10 mouse cellular contexts compared by ENCODE assay signal in the genomic region with DNA sequence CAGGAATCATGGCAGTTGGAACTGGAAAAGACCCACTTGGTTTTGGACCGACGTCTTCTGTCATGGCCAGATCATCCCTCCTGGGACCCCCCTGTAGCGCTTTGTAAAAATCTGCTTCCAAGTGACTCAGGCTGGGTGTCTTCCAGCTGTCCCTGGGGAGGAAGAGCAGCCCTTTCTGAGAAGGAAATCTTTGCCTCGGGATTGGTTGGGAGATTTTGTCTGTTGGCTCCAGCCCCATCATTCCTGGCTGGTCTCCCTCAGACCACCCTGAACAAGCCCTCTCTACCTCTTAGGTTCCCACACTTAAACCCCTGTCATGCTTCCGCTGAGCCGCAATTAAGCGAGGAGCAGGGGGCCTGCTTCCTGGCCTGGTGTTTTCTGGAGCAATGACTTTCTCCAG.
DNase-seq lines count a peak whose midpoint lies in the region; ATAC-seq lines count a peak whose summit lies in the region.
"Had no signal": no experiment of that assay in that cellular context is flagged by ENCODE, and none has a peak within 500 bp of the region (broad histone marks: within the 10 kb centered on the region; RNA-seq: fewer than 3 reads in every experiment).

No protein-coding gene starts in this region.

- peak; percentile 39 for DNase-seq in lung, postnatal 10 days
- no peak for DNase-seq in lung, postnatal 25 days (ENCODE audit: low spot score)
- DNase-seq in heart, adult 18-20 months = peak; percentile 78 to 87
- peak; percentile 73 for DNase-seq in heart, postnatal 4 days
- DNase-seq in urinary bladder, adult 18-20 months (ENCODE audit: low spot score in 2 of 2) = no peak
- DNase-seq in layer of hippocampus, postnatal 36 days = no peak
- DNase-seq: adrenal gland, postnatal 14 days; spleen, adult 18-20 months had no signal

- no peaks in the 10 kb centered on the region for H3K9me3 ChIP-seq in stomach, embryonic 16.5 days (replicated peaks; ENCODE audit: control insufficient read depth, low read length)
- H3K9me3 ChIP-seq: liver, embryonic 15.5 days had no signal

- H3K27me3 ChIP-seq in stomach, embryonic 16.5 days (ENCODE audit: control insufficient read depth, insufficient read depth, low read length) = no peaks in the 10 kb centered on the region
- H3K27me3 ChIP-seq: liver, embryonic 15.5 days had no signal

- peak overlapping the region; percentile 73 for H3K27ac ChIP-seq in stomach, embryonic 16.5 days (ENCODE audit: low read length)
- H3K27ac ChIP-seq: liver, embryonic 15.5 days had no signal

- H3K36me3 ChIP-seq in stomach, embryonic 16.5 days (ENCODE audit: control insufficient read depth, insufficient read depth, low read length) = no peaks in the 10 kb centered on the region
- H3K36me3 ChIP-seq: liver, embryonic 15.5 days had no signal

- H3K4me3 ChIP-seq in stomach, embryonic 16.5 days (replicated peaks; ENCODE audit: low read length) = no peak overlapping the region
- H3K4me3 ChIP-seq: liver, embryonic 15.5 days had no signal

- WGBS in stomach, embryonic 16.5 days = 39% methylated on average over 7 of the region's 7 CpGs

- H3K9ac ChIP-seq in stomach, embryonic 16.5 days (ENCODE audit: low read length) = no peak overlapping the region
- H3K9ac ChIP-seq: liver, embryonic 15.5 days had no signal

- peak; percentile 89 for ATAC-seq in stomach, embryonic 16.5 days (ENCODE audit: insufficient read depth, low FRiP score)

- H3K4me2 ChIP-seq in stomach, embryonic 16.5 days (ENCODE audit: low read depth, low read length) = no peak overlapping the region
- H3K4me2 ChIP-seq: liver, embryonic 15.5 days had no signal

- H3K4me1 ChIP-seq in stomach, embryonic 16.5 days (ENCODE audit: control insufficient read depth, insufficient read depth, low read length) = peaks cover 27% of the 10 kb centered on the region

Comparison
In these comparisons a context has a peak if more than half of its experiments do, and no peak if none do; other contexts are left out.
1. DNase-seq: peak in lung, postnatal 10 days (single experiment), heart, adult 18-20 months (2 of 2) and heart, postnatal 4 days (single experiment); none in lung, postnatal 25 days (single experiment), urinary bladder, adult 18-20 months (0 of 2) and layer of hippocampus, postnatal 36 days (0 of 2).